ENCODE assay signal across 14 mouse cellular contexts in genomic region chr11:59102324-59102723, GRCm38 (mm10). TPM values are rescaled to one million over a fixed set of nuclear protein-coding genes. Genes with fewer than 3 reads are reported as not detected.
A peak's percentile ranks its signal among the peaks of the same experiment; 100 is the strongest.
DNase-seq lines count a peak whose midpoint lies in the region; ATAC-seq and TF ChIP-seq lines count a peak whose summit lies in the region.
"Had no signal": no experiment of that assay in that cellular context is flagged by ENCODE, and none has a peak within 500 bp of the region (broad histone marks: within the 10 kb centered on the region; RNA-seq: fewer than 3 reads in every experiment).

No protein-coding gene starts in this region.

- no peak for ATAC-seq in CD4-positive, CD25-positive, alpha-beta regulatory T cell, adult 4 months
- ATAC-seq in liver, embryonic 11.5 days (replicated peaks; ENCODE audit: low FRiP score) = no peak
- ATAC-seq: forebrain, embryonic 15.5 days; midbrain, embryonic 13.5 days had no signal

- no peaks in the 10 kb centered on the region for H3K79me2 ChIP-seq in liver, adult 2 months (ENCODE audit: control insufficient read depth, insufficient read depth, low read length)

- no peaks in the 10 kb centered on the region for H3K36me3 ChIP-seq in liver, adult 2 months (ENCODE audit: control insufficient read depth, insufficient read depth, low read length)
- H3K36me3 ChIP-seq in liver, embryonic 11.5 days (ENCODE audit: control insufficient read depth, insufficient read depth, low read length) = no peaks in the 10 kb centered on the region
- H3K36me3 ChIP-seq: embryonic facial prominence, embryonic 13.5 days; forebrain, embryonic 15.5 days; liver, embryonic 15.5 days; midbrain, embryonic 13.5 days had no signal

- no peak overlapping the region for H3K4me3 ChIP-seq in liver, adult 2 months (ENCODE audit: insufficient read depth, low read depth, low read length)
- no peak overlapping the region for H3K4me3 ChIP-seq in liver, embryonic 11.5 days (ENCODE audit: low read depth, low read length)
- H3K4me3 ChIP-seq: embryonic facial prominence, embryonic 13.5 days; forebrain, embryonic 15.5 days; liver, embryonic 15.5 days; midbrain, embryonic 13.5 days had no signal

- H3K4me1 ChIP-seq in liver, adult 2 months (ENCODE audit: control insufficient read depth, insufficient read depth, low read length) = no peaks in the 10 kb centered on the region
- H3K4me1 ChIP-seq in liver, embryonic 11.5 days (replicated peaks; ENCODE audit: control insufficient read depth, insufficient read depth, low read length) = no peaks in the 10 kb centered on the region
- H3K4me1 ChIP-seq: embryonic facial prominence, embryonic 13.5 days; forebrain, embryonic 15.5 days; liver, embryonic 15.5 days; midbrain, embryonic 13.5 days had no signal

- H3K27ac ChIP-seq in liver, adult 2 months (replicated peaks; ENCODE audit: insufficient read depth, low read depth, low read length) = no peak overlapping the region
- H3K27ac ChIP-seq in liver, embryonic 11.5 days (ENCODE audit: low read depth, low read length) = no peak overlapping the region
- H3K27ac ChIP-seq: embryonic facial prominence, embryonic 13.5 days; forebrain, embryonic 15.5 days; liver, embryonic 15.5 days; midbrain, embryonic 13.5 days had no signal

- H3K4me2 ChIP-seq in liver, embryonic 11.5 days = no peak overlapping the region
- H3K4me2 ChIP-seq: embryonic facial prominence, embryonic 13.5 days; forebrain, embryonic 15.5 days; liver, embryonic 15.5 days; midbrain, embryonic 13.5 days had no signal

- H3K27me3 ChIP-seq in liver, adult 2 months (ENCODE audit: control insufficient read depth, insufficient read depth, low read length) = no peaks in the 10 kb centered on the region
- H3K27me3 ChIP-seq in liver, embryonic 11.5 days (replicated peaks; ENCODE audit: control insufficient read depth, insufficient read depth, low read length) = no peaks in the 10 kb centered on the region
- H3K27me3 ChIP-seq: embryonic facial prominence, embryonic 13.5 days; forebrain, embryonic 15.5 days; midbrain, embryonic 13.5 days had no signal

- H3K9ac ChIP-seq in liver, adult 2 months (ENCODE audit: low read depth, low read length) = no peak overlapping the region
- no peak overlapping the region for H3K9ac ChIP-seq in liver, embryonic 11.5 days (ENCODE audit: low read depth, low read length)
- H3K9ac ChIP-seq: embryonic facial prominence, embryonic 13.5 days; forebrain, embryonic 15.5 days; liver, embryonic 15.5 days; midbrain, embryonic 13.5 days had no signal

- WGBS in liver, adult 2 months = 80% methylated on average over 3 of the region's 3 CpGs
- 65% methylated on average over 3 of the region's 3 CpGs for WGBS in liver, embryonic 11.5 days

- TF ChIP-seq POLR2A in liver, adult 2 months (IDR thresholded peaks at IDR 0.05; ENCODE audit: extremely low read depth, insufficient read depth, low read length) = no peak

- peak; percentile 19 for DNase-seq in CD4-positive, CD25-positive, alpha-beta regulatory T cell, adult 2 months (ENCODE audit: low read depth, low spot score)
- DNase-seq in liver, adult 2 months (ENCODE audit: extremely low read depth, low read depth, low spot score) = no peak
- no peak for DNase-seq in liver, embryonic 11.5 days (ENCODE audit: low spot score)
- peak; percentile 31 to 39 for DNase-seq in B cell, adult 2 months
- peak; percentile 33 for DNase-seq in induced T-regulatory cell, adult 2 months (ENCODE audit: low read depth)
- no peak for DNase-seq in ovary, postnatal 14 days (ENCODE audit: low spot score)
- DNase-seq in embryo, embryonic 9.5 days (ENCODE audit: extremely low spot score) = no peak
- DNase-seq: cerebellum, adult 9-11 months; spleen, adult 18-20 months had no signal

- no peaks in the 10 kb centered on the region for H3K9me3 ChIP-seq in liver, embryonic 11.5 days (ENCODE audit: control insufficient read depth, low read length)
- H3K9me3 ChIP-seq: embryonic facial prominence, embryonic 13.5 days; forebrain, embryonic 15.5 days; liver, embryonic 15.5 days; midbrain, embryonic 13.5 days had no signal

- TF ChIP-seq CTCF in liver, adult 2 months (IDR thresholded peaks at IDR 0.05; ENCODE audit: low read depth, low read length) = peak; percentile 29; the same call in 1 of the 2 replicates

RNA-seq across cellular contexts. Expression of gene Obscn, which starts 33.9 kb away (rescaled TPM):
- polyA plus RNA-seq in CD4-positive, CD25-positive, alpha-beta regulatory T cell, adult 4 months (2017; shearing (Covaris generic)) = not detected
- total RNA-seq in liver, adult 2 months (2014; rRNA removed) = 0.07 and 0.83 TPM in 2 replicates
- 0.02 and 0.07 TPM in 2 replicates for polyA plus RNA-seq in liver, adult 2 months (2012; rRNA removed)
- polyA plus RNA-seq in liver, embryonic 11.5 days (2014; fragmentation: Nextera tagmentation; extraction: Ambion mirVana) = 0.64 and 1.2 TPM in 2 replicates

Comparison
In these comparisons a context has a peak if more than half of its experiments do, and no peak if none do; other contexts are left out.
1. DNase-seq: peak in CD4-positive, CD25-positive, alpha-beta regulatory T cell, adult 2 months (single experiment), B cell, adult 2 months (2 of 2) and induced T-regulatory cell, adult 2 months (single experiment); none in liver, adult 2 months (single experiment), liver, embryonic 11.5 days (single experiment), ovary, postnatal 14 days (single experiment) and embryo, embryonic 9.5 days (single experiment).